Mouse (Mus musculus) embryonic facial prominence, embryonic 15.5 days (tissue): Measurements from ENCODE around the gene 5031439G07Rik. TPM values are rescaled to one million over a fixed set of nuclear protein-coding genes. Genes with fewer than 3 reads are reported as not detected.
A peak's percentile ranks its signal among the peaks of the same experiment; 100 is the strongest.
"Not testable (repeated sequence)": the region's sequence is repeated elsewhere in the genome, so short reads cannot be mapped to it uniquely, and the experiment has no call there.

ENCODE experiments used
- ATAC-seq: fragments of 200-750 bp; cut with Nextera tagmentation; 2 replicates; pipeline ENCODE4 v1.8.0; 2017; ENCODE audit warnings: low read depth, moderate TSS enrichment; ENCODE audit not compliant: insufficient number of reproducible peaks, low FRiP score, low TSS enrichment
- H3K27ac ChIP-seq: fragments of 300-500 bp; sonication (generic); replicated peaks from 2 replicates; pipeline ENCODE4 v1.5.1; 2015; ENCODE audit warnings: mild to moderate bottlenecking, inconsistent platforms
- H3K27me3 ChIP-seq: fragments of 300-500 bp; sonication (generic); 2 replicates; pipeline ENCODE4 v1.6.1; 2015; ENCODE audit warnings: inconsistent platforms
- H3K36me3 ChIP-seq: fragments of 300-500 bp; sonication (generic); 2 replicates; pipeline ENCODE4 v1.6.1; 2015; ENCODE audit warnings: mild to moderate bottlenecking, inconsistent platforms
- H3K4me1 ChIP-seq: fragments of 300-500 bp; sonication (generic); 2 replicates; pipeline ENCODE4 v1.6.1; 2015; ENCODE audit warnings: inconsistent platforms
- H3K4me2 ChIP-seq: fragments of 300-500 bp; sonication (generic); replicated peaks from 2 replicates; pipeline ENCODE4 v1.6.1; 2015; ENCODE audit warnings: mild to moderate bottlenecking, inconsistent platforms
- H3K4me3 ChIP-seq: fragments of 300-500 bp; sonication (generic); replicated peaks from 2 replicates; pipeline ENCODE4 v1.5.1; 2015; ENCODE audit warnings: mild to moderate bottlenecking, inconsistent platforms
- H3K9ac ChIP-seq: fragments of 300-500 bp; sonication (generic); 2 replicates; pipeline ENCODE4 v1.6.1; 2015; ENCODE audit warnings: inconsistent platforms
- H3K9me3 ChIP-seq: fragments of 300-500 bp; sonication (generic); replicated peaks from 2 replicates; pipeline ENCODE4 v1.6.1; 2016; ENCODE audit warnings: inconsistent platforms
- WGBS: fragments of 180-500 bp; shearing (Covaris S2); methylation state at CpG from one replicate; pipeline ENCODE4 v1.1.7; 2015; 5-methylcytosine and 5-hydroxymethylcytosine counted together
- polyA plus RNA-seq: library from polyadenylated mRNA; unstranded; fragments of >200 nt; fragmentation: Nextera tagmentation; extraction: Ambion mirVana; gene quantifications from 2 replicates; pipeline ENCODE4 v1.2.1, GENCODE M21; 2015

5031439G07Rik gene
- polyA plus RNA-seq, result 9.1 and 9.8 TPM in 2 replicates

DNA sequence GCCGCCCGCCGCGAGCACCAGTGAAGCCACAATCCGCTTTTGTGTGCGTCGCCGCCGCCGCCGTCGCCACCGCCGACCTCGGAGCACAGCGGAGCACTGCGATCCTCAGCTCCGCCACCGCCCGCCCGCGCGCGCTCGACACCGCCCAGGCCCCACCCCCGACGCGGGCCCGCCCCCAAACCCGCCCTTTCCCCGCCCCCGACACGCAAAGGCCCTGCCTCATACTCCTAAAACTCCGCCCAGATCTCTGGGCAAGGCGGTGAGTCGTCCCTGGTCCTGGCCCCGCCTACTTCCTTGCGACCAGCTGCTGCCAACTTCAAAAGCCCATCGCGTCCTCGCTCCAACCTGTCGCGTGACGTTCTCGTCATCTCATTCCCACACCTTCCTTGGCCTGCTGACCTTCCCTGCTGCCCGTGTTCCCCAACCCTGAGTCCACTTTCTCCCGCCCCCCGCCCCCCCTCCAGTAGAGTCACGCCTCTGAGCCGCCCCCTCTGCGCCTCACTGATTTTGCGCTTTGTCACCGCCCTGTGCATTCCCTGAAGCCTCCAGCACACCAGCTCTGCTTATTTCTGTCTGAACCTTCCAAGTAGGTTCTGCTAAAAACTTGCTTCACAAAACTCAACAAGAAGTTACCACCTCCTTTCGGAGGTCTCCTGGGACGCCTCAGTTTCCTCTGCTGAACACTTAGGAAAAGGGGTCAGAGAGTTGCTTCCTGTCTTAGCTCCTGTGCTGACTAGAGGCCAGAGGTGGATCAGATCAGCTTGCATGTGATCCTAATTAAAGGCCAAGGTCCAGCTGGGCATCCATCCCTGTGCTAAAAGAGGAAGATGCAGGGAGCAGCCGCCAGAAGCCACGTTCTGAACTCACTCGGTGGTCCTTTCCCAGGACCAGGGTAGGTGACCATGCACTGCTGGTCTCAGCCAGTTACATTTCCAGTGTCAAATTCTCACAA is at the start of gene 5031439G07Rik:
Gene 5031439G07Rik, minus strand, starts transcription at position 678 of the 952 bp plus-strand sequence.
- H3K27me3 ChIP-seq, result no peaks in the 10 kb centered on the region
- WGBS, result under 1% methylated on average over 55 of the region's 59 CpGs
- H3K4me3 ChIP-seq, result peak within 1 kb of the TSS; percentile 80
- peak within 1 kb of the TSS; percentile 77 for H3K9ac ChIP-seq
- peak; percentile 94 for ATAC-seq
- H3K4me1 ChIP-seq, result peaks cover 36% of the 10 kb centered on the region
- peak within 1 kb of the TSS; percentile 72 for H3K4me2 ChIP-seq
- H3K9me3 ChIP-seq, result no peaks in the 10 kb centered on the region
- H3K36me3 ChIP-seq, result no peaks in the 10 kb centered on the region
- H3K27ac ChIP-seq, result peak within 1 kb of the TSS; percentile 73

DNA sequence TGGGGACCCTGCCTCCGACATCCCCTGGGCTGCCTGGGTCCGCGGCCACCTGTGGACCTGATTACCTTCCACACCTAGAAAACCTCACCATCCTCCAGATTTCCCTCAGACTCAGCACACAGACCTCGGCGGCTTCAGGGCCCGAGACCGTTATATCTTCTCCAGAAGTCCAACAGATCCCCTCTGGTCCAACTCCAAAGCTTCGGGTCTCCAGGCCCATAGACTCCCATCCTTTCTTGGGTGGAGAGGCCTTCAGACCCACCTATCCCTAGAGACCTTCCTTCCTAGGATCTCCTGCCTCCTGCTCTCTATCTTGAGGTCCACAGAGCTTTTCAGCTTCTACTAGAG is 49.0 kb upstream of the 5031439G07Rik start:
- Histone ChIP-seq H3K36me3 (no peaks in the 10 kb centered on the region), H3K27me3 (no peaks in the 10 kb centered on the region), H3K27ac (0 out of 2 replicates have a peak overlapping the region, but pooled peaks have one; percentile 28), H3K9me3 (no peaks in the 10 kb centered on the region), H3K4me1 (peaks cover 38% of the 10 kb centered on the region), H3K4me3 (peak overlapping the region; percentile 78), H3K9ac (peak overlapping the region; percentile 78), H3K4me2 (peak overlapping the region; percentile 94)
- 4% methylated on average over 8 of the region's 8 CpGs for WGBS
- no peak for ATAC-seq

DNA sequence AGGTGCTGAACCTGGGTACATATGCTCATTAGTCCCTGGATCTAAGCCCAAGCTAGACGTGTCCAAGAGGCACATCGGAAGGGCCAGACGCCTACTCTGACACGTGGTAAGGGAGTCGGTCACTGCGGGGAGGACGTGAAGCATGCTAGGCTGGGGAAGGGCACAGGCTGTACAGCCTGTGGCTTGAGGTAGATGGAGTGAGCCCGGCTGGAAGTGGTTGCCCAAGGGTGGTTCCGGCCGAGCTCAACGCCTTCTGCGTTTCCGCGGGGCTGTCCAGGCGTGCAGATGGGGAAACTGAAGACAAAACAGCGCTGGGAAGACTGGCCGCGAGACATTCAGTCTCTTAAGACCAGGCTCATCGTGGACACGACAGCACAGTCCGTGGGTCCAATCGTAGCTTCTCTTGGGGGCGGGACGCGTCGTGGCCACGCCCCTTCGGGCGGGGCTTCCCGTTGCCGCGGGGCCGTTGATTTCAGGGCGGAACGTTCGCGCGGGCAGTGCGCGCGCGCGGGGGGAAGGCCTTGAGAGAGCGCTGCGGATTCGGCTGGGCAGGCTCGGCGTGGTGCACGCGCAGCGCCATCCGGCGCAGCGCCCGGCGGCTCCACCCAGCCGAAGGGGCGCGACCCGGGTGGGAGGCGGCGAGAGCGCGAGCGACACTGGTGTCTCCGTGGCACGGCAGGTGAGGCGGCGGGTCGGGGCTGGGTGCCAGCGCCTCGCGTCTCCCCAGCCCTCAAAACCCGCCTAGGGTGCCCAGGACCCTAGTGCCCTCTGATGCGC is 48.4 kb upstream of the 5031439G07Rik start:
- H3K9me3 ChIP-seq, result no peaks in the 10 kb centered on the region
- peak overlapping the region; percentile 94 for H3K4me2 ChIP-seq
- H3K27ac ChIP-seq, result peak overlapping the region; percentile 76
- H3K4me1 ChIP-seq, result peaks cover 32% of the 10 kb centered on the region
- H3K4me3 ChIP-seq, result peak overlapping the region; percentile 78
- no peaks in the 10 kb centered on the region for H3K36me3 ChIP-seq
- under 1% methylated on average over 75 of the region's 75 CpGs for WGBS
- ATAC-seq, result peak; percentile 93
- H3K9ac ChIP-seq, result peak overlapping the region; percentile 78
- no peaks in the 10 kb centered on the region for H3K27me3 ChIP-seq

DNA sequence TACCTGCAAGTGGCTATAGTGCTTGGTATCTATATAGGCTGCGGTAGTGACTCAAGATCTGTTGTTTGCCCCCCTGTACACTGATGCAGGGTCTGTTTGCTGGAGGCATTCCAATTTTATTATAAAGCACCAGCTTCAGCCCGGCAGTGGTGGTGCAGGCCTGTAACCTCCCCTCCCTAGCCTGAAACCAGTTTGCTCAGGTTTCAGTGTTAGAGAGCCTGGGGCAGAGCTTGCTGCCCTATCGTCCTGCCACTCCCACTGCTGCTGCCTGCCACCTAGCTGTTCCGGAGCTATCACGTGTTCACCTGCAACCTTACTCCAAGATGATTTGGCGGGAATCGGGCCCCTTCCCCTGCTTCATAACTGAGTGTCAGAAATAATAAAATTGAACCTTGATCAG is 45.6 kb upstream of the 5031439G07Rik start:
- not testable (repeated sequence) for H3K4me3 ChIP-seq, H3K9ac ChIP-seq, H3K36me3 ChIP-seq, H3K27ac ChIP-seq, H3K9me3 ChIP-seq, H3K27me3 ChIP-seq, ATAC-seq, H3K4me2 ChIP-seq
- peaks cover 24% of the 10 kb centered on the region for H3K4me1 ChIP-seq
- 22% methylated on average over 7 of the region's 7 CpGs for WGBS

DNA sequence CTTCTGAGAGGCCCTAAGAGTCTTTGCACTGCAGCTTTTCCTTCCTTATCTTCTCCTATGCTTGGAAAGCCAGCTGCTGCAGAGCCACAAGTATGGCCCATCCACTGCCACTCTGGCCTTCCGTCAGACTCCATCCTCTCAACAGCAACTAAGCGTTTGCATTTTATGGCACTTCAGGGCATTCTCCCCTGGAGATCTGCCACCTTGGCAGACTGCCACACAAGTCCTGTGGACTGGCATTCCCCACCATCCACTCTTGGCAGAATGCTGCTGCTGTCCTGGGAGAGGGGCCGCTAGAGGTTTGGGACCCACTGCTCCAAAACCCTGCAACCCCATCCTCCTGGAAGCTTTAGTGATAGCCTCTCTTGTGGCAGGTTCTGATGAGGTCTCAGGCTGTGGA is 43.5 kb upstream of the 5031439G07Rik start:
- no peak overlapping the region for H3K27ac ChIP-seq

DNA sequence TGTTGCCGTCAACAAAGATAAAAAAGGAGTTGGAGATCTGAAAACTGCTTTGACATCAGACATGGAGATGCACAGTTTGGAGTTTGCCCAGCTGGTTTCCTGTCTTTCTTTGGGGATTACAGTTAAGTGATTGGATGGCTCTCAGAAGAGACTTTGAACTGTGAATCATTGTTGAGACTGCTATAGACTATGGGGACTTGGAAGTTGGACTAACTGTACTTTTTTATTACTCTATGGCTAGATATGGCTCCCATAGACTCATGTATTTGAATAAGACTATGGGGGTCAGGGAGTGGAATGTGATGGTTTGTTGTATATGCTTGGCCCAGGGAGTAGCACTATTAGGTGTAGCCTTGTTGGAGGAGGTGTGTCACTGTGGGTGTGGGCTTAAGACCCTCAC is 42.3 kb upstream of the 5031439G07Rik start:
- WGBS, result 59% methylated on average over 1 of the region's 1 CpGs
- H3K36me3 ChIP-seq, H3K4me1 ChIP-seq, H3K9ac ChIP-seq, H3K27me3 ChIP-seq, H3K4me3 ChIP-seq, H3K4me2 ChIP-seq, ATAC-seq, H3K27ac ChIP-seq, H3K9me3 ChIP-seq: not testable (repeated sequence)

More for the DNA sequence above, 43.5 kb upstream of the 5031439G07Rik start:
- 60% methylated on average over 3 of the region's 3 CpGs for WGBS
- H3K4me2 ChIP-seq, result no peak overlapping the region
- no peaks in the 10 kb centered on the region for H3K9me3 ChIP-seq
- ATAC-seq, result no peak
- no peak overlapping the region for H3K9ac ChIP-seq
- no peaks in the 10 kb centered on the region for H3K36me3 ChIP-seq
- H3K4me1 ChIP-seq, result peaks cover 6% of the 10 kb centered on the region
- no peaks in the 10 kb centered on the region for H3K27me3 ChIP-seq
- H3K4me3 ChIP-seq, result no peak overlapping the region

DNA sequence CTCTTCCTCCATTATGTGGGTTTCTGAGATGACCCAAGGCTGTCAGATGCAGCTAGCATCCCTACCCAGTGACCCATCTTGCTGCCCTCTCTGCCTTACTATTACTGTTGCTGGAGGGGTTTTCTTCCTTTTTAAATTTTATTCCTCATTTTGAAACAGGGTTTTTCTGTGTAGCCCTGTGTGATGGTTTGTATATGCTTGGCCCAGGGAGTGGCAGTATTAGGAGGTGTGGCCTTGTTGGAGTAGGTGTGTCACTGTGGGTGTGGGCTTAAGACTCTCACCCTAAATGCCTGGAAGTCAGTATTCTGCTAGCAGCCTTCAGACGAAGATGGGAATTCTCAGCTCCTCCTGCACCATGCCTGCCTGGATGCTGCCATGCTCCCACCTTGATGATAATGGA is 40.3 kb upstream of the 5031439G07Rik start, which contains the start of gene Fam118a:
Gene Fam118a, plus strand, starts transcription at position 301 of the 400 bp plus-strand sequence.
- H3K4me2 ChIP-seq, H3K27ac ChIP-seq, ATAC-seq, H3K27me3 ChIP-seq, H3K9ac ChIP-seq, H3K36me3 ChIP-seq, H3K4me1 ChIP-seq, H3K4me3 ChIP-seq, H3K9me3 ChIP-seq: not testable (repeated sequence)
- WGBS, result 41% methylated on average over 1 of the region's 1 CpGs

DNA sequence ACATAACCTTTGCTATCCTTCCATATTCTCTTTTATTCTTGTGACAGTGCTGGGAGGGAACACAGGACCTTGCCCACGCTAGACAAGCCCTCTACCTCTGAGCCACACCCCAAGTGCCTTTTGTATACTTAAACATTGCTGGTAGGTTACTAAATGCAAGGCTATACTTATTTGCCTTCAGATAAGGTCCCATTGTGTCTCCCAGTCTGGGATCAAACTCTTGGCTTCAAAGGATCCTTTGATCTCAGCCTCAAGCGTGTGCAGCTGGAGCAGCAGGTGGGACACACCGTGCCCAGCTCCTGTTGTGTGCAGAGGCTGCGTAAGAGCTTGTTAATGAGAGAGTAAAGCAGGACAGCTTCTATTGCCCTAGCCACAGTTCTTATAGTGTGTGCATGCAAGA is 39.4 kb upstream of the 5031439G07Rik start:
- no peak for ATAC-seq
- 49% methylated on average over 4 of the region's 4 CpGs for WGBS
- Histone ChIP-seq H3K27ac (no peak overlapping the region), H3K4me1 (no peaks in the 10 kb centered on the region), H3K9ac (no peak overlapping the region), H3K4me3 (no peak overlapping the region), H3K27me3 (no peaks in the 10 kb centered on the region), H3K4me2 (no peak overlapping the region), H3K36me3 (no peaks in the 10 kb centered on the region), H3K9me3 (no peaks in the 10 kb centered on the region)

DNA sequence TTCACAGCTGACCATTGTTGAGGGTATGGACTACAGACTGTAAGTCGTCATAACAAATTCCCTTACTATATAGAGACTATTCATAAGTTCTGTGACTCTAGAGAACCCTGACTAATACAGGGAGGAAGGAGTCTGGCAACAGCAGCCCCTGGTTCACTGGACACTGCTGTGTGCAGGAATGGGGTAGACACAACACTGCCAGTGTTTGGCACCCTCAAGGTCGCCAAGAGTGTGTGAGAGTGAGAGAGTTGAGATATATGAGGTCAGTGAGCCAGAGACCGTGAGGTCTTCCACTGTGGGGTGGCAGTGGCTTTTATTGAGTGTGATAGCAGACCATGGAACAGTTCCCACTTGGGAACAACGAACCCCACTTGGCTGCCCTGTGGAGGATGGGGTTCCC is 37.8 kb upstream of the 5031439G07Rik start:
- no peak overlapping the region for H3K9ac ChIP-seq
- 78% methylated on average over 4 of the region's 4 CpGs for whole genome bisulfite sequencing
- H3K27ac ChIP-seq, result no peak overlapping the region
- H3K4me2 ChIP-seq, result no peak overlapping the region
- ATAC-seq, result no peak
- H3K27me3 ChIP-seq, result no peaks in the 10 kb centered on the region
- H3K9me3 ChIP-seq, result no peaks in the 10 kb centered on the region
- H3K4me3 ChIP-seq, result no peak overlapping the region
- H3K36me3 ChIP-seq, result no peaks in the 10 kb centered on the region
- H3K4me1 ChIP-seq, result no peaks in the 10 kb centered on the region

DNA sequence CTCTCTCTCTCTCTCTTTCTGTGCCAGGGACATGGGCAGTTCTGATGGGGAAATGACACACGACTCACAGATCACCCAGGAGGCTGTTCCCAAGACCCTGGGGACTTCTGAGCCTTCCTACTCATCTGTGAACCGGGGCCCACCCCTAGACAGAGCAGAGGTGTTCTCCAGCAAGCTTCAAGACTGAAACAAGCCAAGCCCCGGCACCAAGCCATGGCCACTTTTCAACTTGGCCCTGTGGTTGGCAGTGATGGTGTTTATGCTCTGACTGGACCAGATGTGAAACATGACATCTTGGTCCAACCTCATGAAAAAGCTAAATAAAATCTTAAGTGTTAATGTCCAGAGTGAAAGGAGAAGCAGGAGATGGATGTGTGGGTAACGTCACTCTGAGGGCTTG is 33.9 kb upstream of the 5031439G07Rik start:
- no peak overlapping the region for H3K4me2 ChIP-seq
- H3K36me3 ChIP-seq, result no peaks in the 10 kb centered on the region
- no peak overlapping the region for H3K9ac ChIP-seq
- peaks cover 7% of the 10 kb centered on the region for H3K27me3 ChIP-seq
- H3K9me3 ChIP-seq, result no peaks in the 10 kb centered on the region
- 71% methylated on average over 4 of the region's 4 CpGs for WGBS
- H3K4me3 ChIP-seq, result no peak overlapping the region
- H3K27ac ChIP-seq, result no peak overlapping the region
- H3K4me1 ChIP-seq, result peaks cover 2% of the 10 kb centered on the region; the same call in 1 of the 2 replicates
- no peak for ATAC-seq

DNA sequence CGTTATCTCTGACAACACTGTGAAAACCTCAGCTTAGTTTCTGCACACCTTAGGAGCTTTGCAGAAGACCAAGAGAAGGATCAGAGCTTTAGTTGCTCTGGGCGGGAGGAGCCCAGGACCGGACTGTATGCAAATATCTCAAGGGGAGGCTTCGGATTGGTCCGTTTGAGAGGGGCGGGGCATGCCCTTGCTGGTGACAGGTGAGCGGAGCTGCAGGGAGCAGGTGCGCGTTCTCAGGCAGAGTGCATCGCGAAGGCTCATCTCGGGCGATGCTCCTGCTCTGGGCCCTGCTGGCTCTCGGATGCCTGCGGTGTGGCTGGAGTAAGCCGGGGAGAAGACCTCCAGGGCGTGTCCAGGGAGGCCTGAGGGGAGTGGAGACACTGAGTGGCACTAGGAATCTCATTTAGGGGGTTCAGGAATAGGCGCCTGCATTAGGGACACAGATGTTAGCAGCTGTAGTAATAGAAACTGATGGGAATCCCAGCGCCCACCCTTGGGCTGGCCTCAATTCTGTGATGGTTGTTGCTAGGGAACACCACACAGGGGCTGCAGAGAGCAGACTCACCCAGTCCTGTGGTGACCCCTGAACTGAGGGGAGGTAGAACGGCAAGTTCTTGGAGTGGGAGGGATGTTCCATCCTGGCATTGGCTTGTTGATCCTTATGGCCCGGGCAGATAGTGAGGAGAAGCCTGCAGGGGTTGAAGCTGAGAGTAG is 28.8 kb upstream of the 5031439G07Rik start, which contains the start of gene Upk3a:
Gene Upk3a, plus strand, starts transcription at position 191 of the 714 bp plus-strand sequence.
- Histone ChIP-seq H3K4me1 (peaks cover 15% of the 10 kb centered on the region), H3K27me3 (peaks cover 14% of the 10 kb centered on the region), H3K27ac (no peak within 1 kb of the TSS), H3K36me3 (no peaks in the 10 kb centered on the region), H3K9me3 (no peaks in the 10 kb centered on the region), H3K4me3 (no peak within 1 kb of the TSS), H3K4me2 (0 out of 2 replicates have a peak within 1 kb of the TSS, but pooled peaks have one; percentile 8), H3K9ac (no peak within 1 kb of the TSS)
- WGBS, result 9% methylated on average over 21 of the region's 21 CpGs
- ATAC-seq, result no peak
